Mouse (Mus musculus) G1E (cell line): ENCODE results near the gene Cntn2.

Experiments
- CTCF ChIP-seq: IDR thresholded peaks from 2 replicates; pipeline ENCODE4 v1.5.1; 2012; ENCODE audit warnings: low read depth, low read length, inconsistent platforms, mixed read lengths
- TAL1 ChIP-seq: conservative IDR thresholded peaks from 2 replicates; pipeline ENCODE4 v1.6.1; 2012; ENCODE audit warnings: low read depth, low read length, inconsistent platforms, mixed read lengths

GRCm38 (mm10) chr1:132468926-132469325 lies 74.1 kb downstream of the Cntn2 start:
- no peak for TF ChIP-seq CTCF
- TF ChIP-seq TAL1: no peak
